Mouse (Mus musculus): Measurements from ENCODE around the gene Daw1. TPM values are rescaled to one million over a fixed set of nuclear protein-coding genes. Genes with fewer than 3 reads are reported as not detected.

Gene Daw1
- total RNA-seq (2021) = not detected
- long read RNA-seq, experiment 1 = 0 reads
- long read RNA-seq, experiment 2 = 0 reads

GRCm38 (mm10) chr1:83159603-83160002 lies at the start of gene Daw1:
Gene Daw1 (plus strand): TSS chr1:83159752.
- intact Hi-C loops (cut with DNase I) = no loop called here
- peak within 1 kb of the TSS; percentile 67 for H3K4me3 ChIP-seq
- peak; percentile 47 for DNase-seq
- TF ChIP-seq CTCF (IDR thresholded peaks at IDR 0.05) = no peak
- no peak within 1 kb of the TSS for H3K27ac ChIP-seq

GRCm38 (mm10) chr1:83110992-83111391 lies 48.6 kb upstream of the Daw1 start:
- DNase-seq = no peak
- no peak for TF ChIP-seq CTCF (IDR thresholded peaks at IDR 0.05)
- intact Hi-C loops (cut with DNase I) = no loop called here
- H3K27ac ChIP-seq = no peak overlapping the region
- H3K4me3 ChIP-seq = no peak overlapping the region

GRCm38 (mm10) chr1:83111726-83112125 lies 47.8 kb upstream of the Daw1 start:
- H3K27ac ChIP-seq = no peak overlapping the region
- no peak for TF ChIP-seq CTCF (IDR thresholded peaks at IDR 0.05)
- no peak overlapping the region for H3K4me3 ChIP-seq
- intact Hi-C loops (cut with DNase I) = no loop called here
- no peak for DNase-seq

GRCm38 (mm10) chr1:83116447-83117137 lies 43.0 kb upstream of the Daw1 start, which contains the start of gene Ccl20:
Gene Ccl20 (plus strand): TSS chr1:83116766.
- H3K4me3 ChIP-seq = no peak within 1 kb of the TSS
- no peak within 1 kb of the TSS for H3K27ac ChIP-seq
- no peak for DNase-seq
- no peak for TF ChIP-seq CTCF (IDR thresholded peaks at IDR 0.05)
- intact Hi-C loops (cut with DNase I) = no loop called here

- H3K27ac ChIP-seq = no peak overlapping the region
- TF ChIP-seq CTCF (IDR thresholded peaks at IDR 0.05) = no peak
- no peak overlapping the region for H3K4me3 ChIP-seq
- no peak for DNase-seq
- intact Hi-C loops (cut with DNase I) = no loop called here
These were observed 42.3 kb upstream of the Daw1 start for GRCm38 (mm10) chr1:83117217-83117616.

GRCm38 (mm10) chr1:83117661-83118060 lies 41.9 kb upstream of the Daw1 start:
- TF ChIP-seq CTCF (IDR thresholded peaks at IDR 0.05) = no peak
- H3K4me3 ChIP-seq = no peak overlapping the region
- intact Hi-C loops (cut with DNase I) = no loop called here
- H3K27ac ChIP-seq = no peak overlapping the region
- no peak for DNase-seq

GRCm38 (mm10) chr1:83119903-83120302 lies 39.6 kb upstream of the Daw1 start:
- Histone ChIP-seq H3K27ac (no peak overlapping the region), H3K4me3 (no peak overlapping the region)
- intact Hi-C loops (cut with DNase I) = no loop called here
- no peak for DNase-seq
- TF ChIP-seq CTCF (IDR thresholded peaks at IDR 0.05) = no peak

- no peak for DNase-seq
- intact Hi-C loops (cut with DNase I) = no loop called here
- Histone ChIP-seq H3K4me3 (no peak overlapping the region), H3K27ac (no peak overlapping the region)
- no peak for TF ChIP-seq CTCF (IDR thresholded peaks at IDR 0.05)
These were observed 39.2 kb upstream of the Daw1 start for GRCm38 (mm10) chr1:83120312-83120711.

GRCm38 (mm10) chr1:83123201-83123600 lies 36.4 kb upstream of the Daw1 start:
- no peak for DNase-seq
- no peak overlapping the region for H3K27ac ChIP-seq
- no peak for TF ChIP-seq CTCF (IDR thresholded peaks at IDR 0.05)
- H3K4me3 ChIP-seq = no peak overlapping the region
- intact Hi-C loops (cut with DNase I) = no loop called here

- no peak for DNase-seq
- Histone ChIP-seq H3K4me3 (no peak overlapping the region), H3K27ac (no peak overlapping the region)
- intact Hi-C loops (cut with DNase I) = no loop called here
- TF ChIP-seq CTCF (IDR thresholded peaks at IDR 0.05) = no peak
These were observed 23.7 kb upstream of the Daw1 start for GRCm38 (mm10) chr1:83135829-83136228.

GRCm38 (mm10) chr1:83137847-83138246 lies 21.7 kb upstream of the Daw1 start:
- no peak overlapping the region for H3K4me3 ChIP-seq
- intact Hi-C loops (cut with DNase I) = no loop called here
- no peak overlapping the region for H3K27ac ChIP-seq
- no peak for DNase-seq
- TF ChIP-seq CTCF (IDR thresholded peaks at IDR 0.05) = no peak

GRCm38 (mm10) chr1:83138721-83139120 lies 20.8 kb upstream of the Daw1 start:
- TF ChIP-seq CTCF (IDR thresholded peaks at IDR 0.05) = no peak
- no peak overlapping the region for H3K4me3 ChIP-seq
- intact Hi-C loops (cut with DNase I) = no loop called here

GRCm38 (mm10) chr1:83141510-83141909 lies 18.0 kb upstream of the Daw1 start:
- Histone ChIP-seq H3K4me3 (no peak overlapping the region), H3K27ac (no peak overlapping the region)
- DNase-seq = no peak
- TF ChIP-seq CTCF (IDR thresholded peaks at IDR 0.05) = no peak
- intact Hi-C loops (cut with DNase I) = no loop called here

More at GRCm38 (mm10) chr1:83138721-83139120, 20.8 kb upstream of the Daw1 start:
- H3K27ac ChIP-seq = no peak overlapping the region
- no peak for DNase-seq

GRCm38 (mm10) chr1:83142055-83142454 lies 17.5 kb upstream of the Daw1 start:
- no peak for DNase-seq
- Histone ChIP-seq H3K4me3 (no peak overlapping the region), H3K27ac (no peak overlapping the region)
- intact Hi-C loops (cut with DNase I) = no loop called here
- TF ChIP-seq CTCF (IDR thresholded peaks at IDR 0.05) = no peak
